Mouse (Mus musculus): ENCODE measurements around the gene Nop16. TPM values are rescaled to one million over a fixed set of nuclear protein-coding genes. Genes with fewer than 3 reads are reported as not detected.
A peak's percentile ranks its signal among the peaks of the same experiment; 100 is the strongest.

Nop16 gene
- total RNA-seq, 2 experiments from 2014 or later, result 16.5 to 17.4 TPM

GRCm38 (mm10) chr13:54559656-54560055, 30.2 kb downstream of the Nop16 start:
- no peak for DNase-seq

- DNase-seq, result no peak
Measured at GRCm38 (mm10) chr13:54557652-54558051, 32.2 kb downstream of the Nop16 start.

GRCm38 (mm10) chr13:54556796-54557195, 33.1 kb downstream of the Nop16 start:
- peak; percentile 75 for DNase-seq

GRCm38 (mm10) chr13:54556176-54556575, 33.7 kb downstream of the Nop16 start:
- no peak for DNase-seq

GRCm38 (mm10) chr13:54548036-54548435, 41.9 kb downstream of the Nop16 start:
- no peak for DNase-seq

Small RNA genes lying within 50 kb of the gene (microRNA-seq; reads per million reads assigned to microRNA genes)
- gene Gm24195 (ENCODE audit: borderline replicate concordance in 2 of 2), result 0 reads per million in 2 experiments

Other genes with a start within 250 kb of the Nop16 start
- gene Cplx2, start 218.7 kb downstream of the Nop16 start, total RNA-seq (2021), result 1 to 10 TPM; 1.3 to 1.7 TPM
- 10 to 100 TPM; 11.3 to 13.8 TPM for gene Thoc3, start 121.2 kb downstream of the Nop16 start, total RNA-seq (2021)
- 1 to 10 TPM; 1.7 TPM for gene Simc1, start 86.3 kb downstream of the Nop16 start, total RNA-seq (2021)
- gene 4833439L19Rik, start 24.7 kb downstream of the Nop16 start, total RNA-seq (2021), result 100 to 1,000 TPM; 145 to 160 TPM
- 1 to 10 TPM; 2.3 to 3.2 TPM for gene Arl10, start 15.1 kb downstream of the Nop16 start, total RNA-seq (2021)
- gene Higd2a, start 117 bp upstream of the Nop16 start, total RNA-seq (2021), result 100 to 1,000 TPM; 144 to 150 TPM
- gene Cltb, start 21.3 kb upstream of the Nop16 start, total RNA-seq (2021), result 100 to 1,000 TPM; 117 to 135 TPM
- 10 to 100 TPM; 14.1 to 15.4 TPM for gene Faf2, start 31.7 kb upstream of the Nop16 start, total RNA-seq (2021)
- 10 to 100 TPM; 24.8 to 30.6 TPM for gene Rnf44, start 103.8 kb upstream of the Nop16 start, total RNA-seq (2021)
- gene Cdhr2, start 111.4 kb upstream of the Nop16 start, total RNA-seq (2021), result not detected
- gene Gprin1, start 159.8 kb upstream of the Nop16 start, total RNA-seq (2021), result not detected
- not detected for gene Sncb, start 176.5 kb upstream of the Nop16 start, total RNA-seq (2021)
- not detected for gene Eif4e1b, start 193.9 kb upstream of the Nop16 start, total RNA-seq (2021)
- 10 to 100 TPM; 14.2 to 18.0 TPM for gene Tspan17, start 199.3 kb upstream of the Nop16 start, total RNA-seq (2021)